Mouse (Mus musculus): ENCODE measurements around the gene Timp3.
A peak's percentile ranks its signal among the peaks of the same experiment; 100 is the strongest.

Timp3 gene

GRCm38 (mm10) chr10:86300293-86301116 lies at the start of gene Timp3:
Timp3 (plus strand) TSS chr10:86300372.
- DNase-seq (ENCODE audit: low spot score) = no peak

GRCm38 (mm10) chr10:86256221-86256620 lies 44.0 kb upstream of the Timp3 start:
- no peak for DNase-seq (ENCODE audit: low spot score)

GRCm38 (mm10) chr10:86257045-86257444 lies 43.1 kb upstream of the Timp3 start:
- DNase-seq (ENCODE audit: low spot score) = no peak

- no peak for DNase-seq (ENCODE audit: low spot score)
Observed at GRCm38 (mm10) chr10:86258046-86258445, 42.1 kb upstream of the Timp3 start.

- no peak for DNase-seq (ENCODE audit: low spot score)
Observed at GRCm38 (mm10) chr10:86258992-86259391, 41.2 kb upstream of the Timp3 start.

GRCm38 (mm10) chr10:86261725-86262124 lies 38.4 kb upstream of the Timp3 start:
- DNase-seq (ENCODE audit: low spot score) = no peak

GRCm38 (mm10) chr10:86264618-86265017 lies 35.6 kb upstream of the Timp3 start:
- DNase-seq (ENCODE audit: low spot score) = no peak

- DNase-seq (ENCODE audit: low spot score) = no peak
Observed at GRCm38 (mm10) chr10:86270254-86270653, 29.9 kb upstream of the Timp3 start.

GRCm38 (mm10) chr10:86272826-86273225 lies 27.3 kb upstream of the Timp3 start:
- DNase-seq (ENCODE audit: low spot score) = no peak

GRCm38 (mm10) chr10:86273410-86274191 lies 26.6 kb upstream of the Timp3 start:
- no peak for DNase-seq (ENCODE audit: low spot score)

GRCm38 (mm10) chr10:86275585-86275984 lies 24.6 kb upstream of the Timp3 start:
- no peak for DNase-seq (ENCODE audit: low spot score)

- DNase-seq (ENCODE audit: low spot score) = no peak
Observed at GRCm38 (mm10) chr10:86277327-86277726, 22.8 kb upstream of the Timp3 start.

- no peak for DNase-seq (ENCODE audit: low spot score)
Observed at GRCm38 (mm10) chr10:86278481-86278880, 21.7 kb upstream of the Timp3 start.

GRCm38 (mm10) chr10:86279579-86280168 lies 20.5 kb upstream of the Timp3 start:
- DNase-seq (ENCODE audit: low spot score) = no peak

GRCm38 (mm10) chr10:86281238-86281637 lies 18.9 kb upstream of the Timp3 start:
- DNase-seq (ENCODE audit: low spot score) = no peak

GRCm38 (mm10) chr10:86286508-86286907 lies 13.7 kb upstream of the Timp3 start:
- no peak for DNase-seq (ENCODE audit: low spot score)

GRCm38 (mm10) chr10:86290109-86290771 lies 9.9 kb upstream of the Timp3 start:
- DNase-seq (ENCODE audit: low spot score) = no peak

GRCm38 (mm10) chr10:86293880-86294279 lies 6.3 kb upstream of the Timp3 start:
- DNase-seq (ENCODE audit: low spot score) = no peak

- no peak for DNase-seq (ENCODE audit: low spot score)
Observed at GRCm38 (mm10) chr10:86294599-86295365, 5.4 kb upstream of the Timp3 start.

- no peak for DNase-seq (ENCODE audit: low spot score)
Observed at GRCm38 (mm10) chr10:86295454-86296098, 4.6 kb upstream of the Timp3 start.

GRCm38 (mm10) chr10:86296111-86296510 lies 4.1 kb upstream of the Timp3 start:
- DNase-seq (ENCODE audit: low spot score) = peak; percentile 47
